Mouse (Mus musculus): ENCODE results near the gene Tubg2. TPM values are rescaled to one million over a fixed set of nuclear protein-coding genes. Genes with fewer than 3 reads are reported as not detected.
A peak's percentile ranks its signal among the peaks of the same experiment; 100 is the strongest.

Gene Tubg2
- total RNA-seq, 2 experiments from 2014 or later, result 6.6 to 7.0 TPM

GRCm38 (mm10) chr11:101167211-101167962 lies 11.7 kb downstream of the Tubg2 start:
- DNase-seq, result no peak

DNA sequence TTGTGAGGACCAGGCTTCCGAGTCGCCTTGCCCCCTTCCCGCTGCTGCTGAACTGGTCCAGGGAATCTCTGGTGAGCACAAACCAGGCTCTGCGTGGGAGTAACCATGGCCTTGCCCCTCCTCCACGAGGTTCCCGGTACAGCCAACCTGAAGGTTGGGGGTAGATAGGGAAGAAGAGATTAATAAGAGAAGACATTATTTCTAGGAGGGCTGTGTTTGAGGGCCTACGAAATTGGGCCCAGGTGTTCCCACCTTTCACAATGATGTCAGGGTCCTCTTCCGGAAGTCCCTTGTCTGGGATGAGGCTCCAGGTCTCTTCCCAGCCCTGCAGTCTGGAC lies 12.2 kb downstream of the Tubg2 start:
- DNase-seq, result no peak

DNA sequence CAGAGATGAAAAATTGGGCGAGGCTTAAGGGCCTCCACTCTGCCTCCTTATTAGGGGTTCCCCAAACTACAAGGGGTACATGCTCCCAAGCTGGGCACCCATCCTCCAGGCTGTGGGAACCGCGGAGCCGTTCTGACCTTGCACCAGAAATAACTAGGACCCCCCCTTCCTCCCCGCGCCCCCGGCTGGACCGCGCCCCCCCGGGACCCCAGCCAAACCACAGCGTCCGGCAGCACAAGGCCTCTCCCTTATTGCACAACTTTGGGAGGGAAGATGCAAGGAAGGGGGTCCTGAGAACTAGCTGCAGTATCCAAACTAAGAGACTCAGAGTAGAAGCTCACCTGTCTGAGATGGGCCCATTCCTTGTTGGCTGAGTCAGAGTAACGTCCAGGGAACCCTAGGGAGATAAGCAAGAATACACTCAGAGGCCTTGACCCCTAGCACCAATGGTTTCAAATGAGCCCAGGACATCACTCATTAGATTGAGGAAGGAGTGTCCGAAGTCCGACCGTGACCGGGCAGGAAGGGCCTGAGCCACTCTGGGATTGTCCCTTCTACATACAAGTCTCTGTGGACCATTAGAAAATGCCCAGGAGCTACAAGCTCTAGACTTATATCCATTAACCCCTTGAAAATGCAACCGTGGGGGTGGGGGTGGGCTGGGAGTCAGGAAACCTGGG lies 12.7 kb downstream of the Tubg2 start:
- no peak for DNase-seq

GRCm38 (mm10) chr11:101169301-101170107 lies 13.8 kb downstream of the Tubg2 start:
- no peak for DNase-seq

DNA sequence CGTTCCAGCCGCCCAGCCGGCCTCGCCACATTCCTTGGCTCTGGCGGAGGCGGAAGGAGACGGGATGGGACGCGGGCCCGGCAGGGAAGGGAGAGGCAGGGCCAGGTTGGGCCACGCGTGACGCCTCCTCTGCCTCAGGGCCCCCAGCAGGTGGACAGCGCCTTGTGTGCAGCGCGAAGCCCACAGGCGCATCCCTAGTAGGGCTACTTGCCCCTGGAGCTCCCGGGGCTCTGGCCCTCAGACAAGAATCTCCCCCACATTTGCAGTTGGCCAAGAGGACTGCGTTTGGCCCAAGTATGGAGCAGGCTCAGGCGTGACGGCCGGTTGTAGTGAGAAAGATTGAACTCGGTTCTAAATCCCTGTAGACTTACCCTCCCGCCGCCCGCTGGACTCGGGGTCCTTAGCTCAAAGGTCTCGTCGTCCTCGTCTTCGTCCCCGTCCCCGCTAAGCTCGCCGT lies 14.7 kb downstream of the Tubg2 start, which contains the start of gene Cntnap1:
TSS of gene Cntnap1 (plus strand) at position 170 of the 457 bp plus-strand sequence.
- peak; percentile 77 for DNase-seq

- peak; percentile 96 for DNase-seq
Observed at GRCm38 (mm10) chr11:101170811-101171610, 15.3 kb downstream of the Tubg2 start, which contains the start of gene Plekhh3. Gene Plekhh3 (minus strand): TSS chr11:101171351.

DNA sequence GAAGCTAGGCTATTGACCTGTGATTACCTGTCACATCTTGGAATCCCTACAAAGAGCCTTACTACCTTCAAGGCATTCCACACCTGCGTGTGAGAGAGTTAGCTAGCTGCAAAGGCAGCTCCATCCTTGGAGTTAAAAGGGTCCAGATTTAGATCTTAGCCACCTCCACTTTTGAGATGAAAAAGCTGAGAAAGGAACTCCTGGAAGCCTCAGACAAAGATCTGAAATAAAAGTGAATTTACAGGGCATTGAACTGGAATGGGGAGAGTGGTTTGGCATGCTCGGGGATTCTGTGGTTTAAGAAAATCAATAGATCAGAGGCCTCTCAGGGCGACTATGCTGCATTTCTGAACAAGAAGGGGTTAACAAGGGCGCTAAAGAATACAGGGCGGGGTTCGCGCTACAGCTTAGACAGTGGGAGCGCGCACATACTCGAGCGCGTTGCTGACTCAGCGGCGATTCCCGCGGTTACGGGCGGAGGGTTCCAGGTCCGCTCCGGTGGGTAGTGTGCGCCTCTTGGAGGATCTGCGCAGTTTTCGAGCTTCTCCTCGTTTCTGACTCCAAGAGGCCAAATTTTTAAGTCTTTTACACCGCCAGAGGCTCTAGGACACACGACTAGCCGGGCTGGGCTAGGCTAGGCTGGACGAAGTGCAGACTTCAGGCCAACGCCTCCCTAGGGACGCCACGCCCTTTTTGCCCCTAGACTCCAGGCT lies 16.2 kb downstream of the Tubg2 start:
- peak; percentile 73 for DNase-seq

GRCm38 (mm10) chr11:101172434-101172815 lies 16.7 kb downstream of the Tubg2 start:
- no peak for DNase-seq

DNA sequence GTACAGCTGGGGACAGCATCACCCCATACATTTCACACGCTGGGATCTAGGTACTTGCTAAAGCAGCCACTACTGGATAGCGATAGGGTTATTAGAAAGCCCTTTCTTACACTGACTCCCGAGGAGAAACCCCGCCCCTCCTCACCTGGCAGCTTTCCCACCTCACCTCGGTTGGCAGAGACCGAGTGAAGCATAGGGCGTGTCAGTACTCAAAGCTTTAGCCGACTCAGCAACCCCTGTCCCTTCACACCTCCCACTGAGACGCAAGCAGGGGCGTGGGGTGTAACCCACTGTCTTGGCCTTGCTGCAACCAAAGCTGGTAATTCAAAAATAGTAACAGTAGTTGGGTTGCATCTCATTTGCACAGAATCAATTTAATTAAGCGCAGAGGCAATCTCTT lies 17.4 kb downstream of the Tubg2 start:
- DNase-seq, result peak; percentile 63

DNA sequence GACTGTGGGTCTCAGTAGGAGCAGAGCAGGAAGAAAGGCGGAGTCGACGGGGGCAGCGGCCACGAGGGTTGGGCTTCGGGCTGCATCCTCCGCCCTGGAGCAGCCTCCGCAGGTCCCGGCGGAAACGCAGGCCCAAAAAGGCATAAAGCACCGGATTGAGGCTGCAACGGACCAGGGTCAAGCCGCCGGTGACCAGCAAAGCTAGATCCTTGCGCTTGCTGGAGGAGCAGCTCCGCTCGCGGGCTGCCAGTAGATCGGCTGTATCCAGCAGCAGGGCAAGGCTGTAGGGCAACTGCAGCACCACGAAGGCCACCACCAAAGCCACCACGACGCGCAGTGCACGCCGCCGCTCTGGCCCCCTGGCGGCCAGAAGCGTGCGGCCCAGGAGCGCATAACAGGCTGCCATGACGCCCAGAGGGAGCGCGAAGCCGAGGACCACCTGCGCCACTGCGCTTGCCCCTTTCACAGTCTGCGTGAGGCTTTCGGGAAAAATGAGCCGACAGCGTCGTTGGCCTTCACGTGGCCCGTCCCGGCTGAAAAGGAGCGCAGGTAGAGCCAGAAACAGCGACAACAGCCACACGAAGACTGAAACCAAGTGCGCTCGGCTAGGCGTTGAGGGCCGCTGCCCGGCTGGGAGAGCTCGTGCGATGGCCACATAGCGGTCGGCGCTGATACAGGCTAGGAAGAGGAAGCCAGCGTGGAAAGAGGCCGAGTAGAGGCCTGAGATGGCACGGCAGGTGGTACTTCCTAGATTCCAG lies 18.1 kb downstream of the Tubg2 start:
- peak; percentile 83 for DNase-seq

GRCm38 (mm10) chr11:101174389-101174745 lies 18.7 kb downstream of the Tubg2 start:
- no peak for DNase-seq

- DNase-seq, result no peak
Observed at GRCm38 (mm10) chr11:101174851-101175628, 19.3 kb downstream of the Tubg2 start, which contains the start of gene Ccr10. Gene Ccr10 (minus strand): TSS chr11:101175443.

GRCm38 (mm10) chr11:101175636-101176116 lies 20.0 kb downstream of the Tubg2 start:
- no peak for DNase-seq

- DNase-seq, result peak; percentile 63
Observed at GRCm38 (mm10) chr11:101176117-101176691, 20.5 kb downstream of the Tubg2 start.

GRCm38 (mm10) chr11:101176933-101177773 lies 21.4 kb downstream of the Tubg2 start:
- peak; percentile 74 for DNase-seq

GRCm38 (mm10) chr11:101178061-101179058 lies 22.7 kb downstream of the Tubg2 start:
- DNase-seq, result no peak

DNA sequence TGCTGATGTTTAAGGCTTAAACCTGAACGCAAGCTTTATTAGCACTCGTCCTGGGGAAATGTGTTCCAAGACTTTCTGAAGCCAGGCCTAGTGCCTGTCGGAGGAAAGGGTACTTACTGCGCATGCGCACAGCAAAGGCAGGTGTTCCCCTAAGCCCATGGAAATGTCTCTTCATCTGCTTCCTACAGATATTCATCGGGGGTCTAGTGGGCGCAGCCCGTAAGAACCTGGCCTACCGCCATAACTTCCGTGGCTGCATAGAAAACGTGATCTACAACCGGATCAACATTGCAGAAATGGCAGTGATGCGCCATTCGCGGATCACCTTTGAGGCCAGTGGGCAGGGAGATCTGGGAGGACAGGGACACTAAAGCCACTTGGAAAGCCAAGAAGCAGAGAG lies 23.6 kb downstream of the Tubg2 start:
- DNase-seq, result no peak

All from heart, postnatal 4 days (tissue).